Comparison of ENCODE assay signal across 25 mouse cellular contexts in the genomic region with DNA sequence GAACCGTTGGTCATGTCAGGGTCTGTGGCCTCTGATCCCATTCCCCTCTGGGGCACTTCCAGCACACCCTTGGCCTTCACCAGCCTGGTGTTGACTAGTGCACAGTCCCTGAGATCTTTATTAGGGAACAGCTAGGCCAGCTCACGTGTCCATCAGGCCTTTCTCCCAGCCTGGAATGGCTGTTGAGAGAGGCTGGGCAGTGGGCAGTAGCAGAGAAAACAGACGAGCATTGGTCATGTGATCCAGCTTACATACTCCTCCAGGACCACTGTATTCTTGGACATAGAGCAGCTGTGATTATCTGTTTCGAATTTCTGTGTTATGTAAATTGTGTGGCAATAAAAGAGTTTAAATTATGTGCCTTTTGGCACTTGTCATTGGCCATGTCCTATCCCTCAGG.
A peak's percentile ranks its signal among the peaks of the same experiment; 100 is the strongest.
DNase-seq lines count a peak whose midpoint lies in the region; ATAC-seq lines count a peak whose summit lies in the region.
"Had no signal": no experiment of that assay in that cellular context is flagged by ENCODE, and none has a peak within 500 bp of the region (broad histone marks: within the 10 kb centered on the region; RNA-seq: fewer than 3 reads in every experiment).

No protein-coding gene starts in this region.

- H3K27me3 ChIP-seq in heart, embryonic 10.5 days (ENCODE audit: insufficient read depth, poor library complexity, severe bottlenecking): 0 out of 2 replicates have a peak, but pooled peaks cover 2% of the 10 kb centered on the region
- no peaks in the 10 kb centered on the region for H3K27me3 ChIP-seq in lung, embryonic 16.5 days (ENCODE audit: control insufficient read depth, insufficient read depth, low read depth, low read length)
- peaks cover 4% of the 10 kb centered on the region; the same call in 1 of the 2 replicates for H3K27me3 ChIP-seq in limb, embryonic 13.5 days
- H3K27me3 ChIP-seq: CH12.LX; embryonic facial prominence, embryonic 13.5 days; heart, embryonic 12.5 days; liver, embryonic 15.5 days had no signal

- H3K4me2 ChIP-seq in lung, embryonic 16.5 days (ENCODE audit: low read depth, low read length): no peak overlapping the region
- H3K4me2 ChIP-seq in limb, embryonic 13.5 days (replicated peaks): no peak overlapping the region
- H3K4me2 ChIP-seq: embryonic facial prominence, embryonic 13.5 days; heart, embryonic 12.5 days; hindbrain, embryonic 14.5 days; liver, embryonic 15.5 days had no signal

- H3K4me1 ChIP-seq in heart, embryonic 10.5 days: peaks cover 6% of the 10 kb centered on the region; the same call in 1 of the 2 replicates
- H3K4me1 ChIP-seq in lung, embryonic 16.5 days (replicated peaks; ENCODE audit: control insufficient read depth, insufficient read depth, low read length): peaks cover 16% of the 10 kb centered on the region
- peaks cover 59% of the 10 kb centered on the region for H3K4me1 ChIP-seq in limb, embryonic 13.5 days

- no peak overlapping the region for H3K4me3 ChIP-seq in heart, embryonic 10.5 days
- H3K4me3 ChIP-seq in lung, embryonic 16.5 days (ENCODE audit: low read length): no peak overlapping the region
- no peak overlapping the region for H3K4me3 ChIP-seq in limb, embryonic 13.5 days
- H3K4me3 ChIP-seq: embryonic facial prominence, embryonic 13.5 days; erythroblast, embryonic 14.5 days; gastrocnemius, adult 2 months; heart, embryonic 12.5 days; liver, embryonic 15.5 days had no signal

- DNase-seq in heart, postnatal 4 days: peak; percentile 10
- no peak for DNase-seq in heart, embryonic 10.5 days (ENCODE audit: low spot score)
- peak; percentile 25 for DNase-seq in kidney, postnatal 10 days
- DNase-seq in kidney, adult 18-20 months: no peak
- DNase-seq in lung, postnatal 25 days (ENCODE audit: low spot score): no peak
- DNase-seq: adrenal gland, adult 2 months; cerebellum, adult 18-20 months; cerebellum, postnatal 10 days; gastrocnemius, adult 2 months; gastrocnemius, postnatal 36 days; heart, adult 18-20 months; right cerebral cortex, adult 18-20 months; spleen, adult 18-20 months; thymus, postnatal 14 days had no signal

- no peaks in the 10 kb centered on the region for H3K36me3 ChIP-seq in heart, embryonic 10.5 days
- H3K36me3 ChIP-seq in lung, embryonic 16.5 days (ENCODE audit: control insufficient read depth, insufficient read depth, low read length): no peaks in the 10 kb centered on the region
- H3K36me3 ChIP-seq in limb, embryonic 13.5 days: no peaks in the 10 kb centered on the region
- H3K36me3 ChIP-seq: embryonic facial prominence, embryonic 13.5 days; heart, embryonic 12.5 days; liver, embryonic 15.5 days had no signal

- H3K9me3 ChIP-seq in heart, embryonic 10.5 days: no peaks in the 10 kb centered on the region
- no peaks in the 10 kb centered on the region for H3K9me3 ChIP-seq in lung, embryonic 16.5 days (ENCODE audit: control insufficient read depth, low read length)
- H3K9me3 ChIP-seq in limb, embryonic 13.5 days: no peaks in the 10 kb centered on the region
- H3K9me3 ChIP-seq: embryonic facial prominence, embryonic 13.5 days; heart, embryonic 12.5 days; liver, embryonic 15.5 days had no signal

- H3K9ac ChIP-seq in lung, embryonic 16.5 days (ENCODE audit: low read length): no peak overlapping the region
- no peak overlapping the region for H3K9ac ChIP-seq in limb, embryonic 13.5 days
- H3K9ac ChIP-seq: embryonic facial prominence, embryonic 13.5 days; heart, embryonic 12.5 days; hindbrain, embryonic 14.5 days; liver, embryonic 15.5 days had no signal

- ATAC-seq in lung, embryonic 16.5 days (ENCODE audit: low read depth): peak; percentile 55; the same call in 1 of the 2 replicates
- ATAC-seq in limb, embryonic 13.5 days (ENCODE audit: low FRiP score, low read depth): no peak
- ATAC-seq: activated CD4-positive, CD25-positive, alpha-beta regulatory T cell, adult 4 months; forebrain, embryonic 16.5 days; intestine, postnatal 0 days had no signal

- H3K27ac ChIP-seq in heart, embryonic 10.5 days: no peak overlapping the region
- no peak overlapping the region for H3K27ac ChIP-seq in lung, embryonic 16.5 days (ENCODE audit: low read length)
- H3K27ac ChIP-seq in limb, embryonic 13.5 days: peak overlapping the region; percentile 39; the same call in 1 of the 2 replicates
- H3K27ac ChIP-seq: embryonic facial prominence, embryonic 13.5 days; gastrocnemius, adult 2 months; hindbrain, embryonic 14.5 days; liver, embryonic 15.5 days had no signal

- 60% methylated on average over 4 of the region's 4 CpGs for WGBS in heart, embryonic 10.5 days
- WGBS in lung, embryonic 16.5 days: 45% methylated on average over 4 of the region's 4 CpGs
- WGBS in limb, embryonic 13.5 days: 40% methylated on average over 4 of the region's 4 CpGs

Comparison
In these comparisons a context has a peak if more than half of its experiments do, and no peak if none do; other contexts are left out.
1. DNase-seq: peak in heart, postnatal 4 days (single experiment) and kidney, postnatal 10 days (single experiment); none in heart, embryonic 10.5 days (single experiment), kidney, adult 18-20 months (single experiment) and lung, postnatal 25 days (single experiment).